Mouse (Mus musculus) left cerebral cortex, adult 2 months (tissue): ENCODE results near the gene Kif5a. TPM values are rescaled to one million over a fixed set of nuclear protein-coding genes. Genes with fewer than 3 reads are reported as not detected.

Experiments
- DNase-seq, 2 experiments: peaks; one replicate each; pipeline ENCODE4 v3.0.0; 2021 to 2022; ENCODE audit warnings: low spot score in 2 of 2, mixed read lengths in 1 of 2; ENCODE audit errors: extremely low spot score in 1 of 2
- H3K27ac ChIP-seq: fragments of 200-600 bp; 2 replicates; pipeline ENCODE4 v1.8.1; 2022
- H3K4me3 ChIP-seq: fragments of 200-600 bp; 2 replicates; pipeline ENCODE4 v1.8.1; 2022
- CTCF ChIP-seq: fragments of 200-600 bp; IDR thresholded peaks from 2 replicates; pipeline ENCODE4 v1.8.1; 2022; ENCODE audit warnings: antibody characterized with exemption, mild to moderate bottlenecking, moderate library complexity
- intact Hi-C: fragments of 180-260 bp; cut with DNase I; formaldehyde crosslinking; loops from one replicate; pipeline ENCODE4 v1.15.1; 2025
- total RNA-seq, 2 experiments: library from RNA; stranded (reverse); gene quantifications; 2 replicates each; pipeline ENCODE4 v1.2.3; 2021

Kif5a gene
- total RNA-seq, 2 experiments from 2014 or later: 1,016 to 1,023 TPM

DNA sequence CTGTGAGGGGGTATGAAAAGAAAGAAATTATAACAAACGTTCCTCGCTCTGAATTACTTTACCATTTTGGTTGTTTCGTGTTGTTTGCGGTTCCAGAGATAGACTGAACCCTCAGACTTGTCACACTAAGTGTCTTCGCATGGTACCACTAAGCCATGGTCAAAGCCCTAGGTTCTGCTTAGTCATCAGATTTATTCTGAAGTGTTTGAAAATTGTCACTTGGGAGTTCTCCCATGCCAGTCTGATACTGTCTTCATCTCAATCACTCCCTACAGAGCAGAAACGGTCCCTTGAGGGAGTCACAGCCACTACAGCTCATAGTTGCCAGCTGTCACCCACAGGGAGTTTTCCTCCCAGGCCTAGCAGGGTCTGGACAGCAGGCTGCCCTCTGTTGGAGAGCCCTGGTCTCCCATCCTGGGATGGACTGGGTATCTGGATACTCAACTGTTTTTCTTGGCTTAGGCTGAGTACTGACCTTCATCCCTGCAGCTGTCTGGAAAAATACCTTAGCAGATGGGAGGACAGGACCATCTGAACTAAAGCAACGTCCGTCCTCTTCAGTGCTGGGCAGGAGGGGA lies 36.7 kb downstream of the Kif5a start:
- H3K27ac ChIP-seq: peak overlapping the region; percentile 33
- TF ChIP-seq CTCF: peak; percentile 46
- DNase-seq: no peak
- H3K4me3 ChIP-seq: no peak overlapping the region
- intact Hi-C loops: loop anchor here (1.0 to 2.0 kb wide), 3 partner anchors 16 to 104 kb away; partner anchors contain the start of gene Pip4k2c

DNA sequence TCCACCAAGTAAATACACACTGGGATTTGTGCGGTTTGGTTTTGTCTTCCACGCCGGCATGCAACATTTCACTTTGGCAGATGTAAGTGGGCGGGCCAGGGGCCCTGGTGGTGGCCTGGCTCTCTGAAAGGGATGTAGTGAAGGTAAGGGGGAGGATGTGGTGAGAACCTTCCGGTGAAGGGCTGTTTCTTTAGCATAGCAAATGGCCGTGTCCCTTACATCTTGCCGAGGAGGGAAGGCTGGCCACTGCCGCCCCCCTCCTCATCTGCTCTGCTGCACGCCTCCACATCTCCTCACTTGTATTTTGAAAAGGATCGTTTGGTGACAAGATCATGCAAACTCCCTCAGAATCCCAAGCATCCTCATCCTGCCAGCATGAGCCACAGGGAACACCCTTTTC lies 37.4 kb downstream of the Kif5a start:
- Histone ChIP-seq H3K27ac (peak overlapping the region; percentile 49; the same call in 1 of the 2 replicates), H3K4me3 (no peak overlapping the region)
- TF ChIP-seq CTCF: no peak; the same call in 1 of the 2 replicates
- intact Hi-C loops: loop anchor here (1.0 to 2.0 kb wide), 3 partner anchors 15 to 103 kb away; partner anchors contain the start of gene Pip4k2c
- peak in 1 of 2 experiments; percentile 59 for DNase-seq

DNA sequence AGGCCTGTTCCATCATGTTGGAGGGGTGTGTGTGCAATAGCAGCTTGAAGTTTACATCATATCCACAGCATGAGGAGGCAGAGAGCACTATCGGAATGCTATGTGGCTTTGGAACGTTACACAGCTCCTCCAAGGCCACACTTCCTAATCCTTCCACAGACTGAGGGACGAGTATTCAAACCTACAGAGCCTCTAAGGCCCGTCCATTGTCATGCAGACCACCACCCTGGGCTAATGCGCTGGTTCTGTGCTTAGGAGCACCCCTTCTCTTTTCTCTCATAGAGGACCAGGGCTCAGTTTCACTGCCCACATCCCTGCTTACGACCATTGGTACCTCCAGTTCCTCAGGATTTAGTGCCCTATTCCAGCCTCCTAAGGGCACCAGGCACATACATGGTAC lies 37.9 kb downstream of the Kif5a start:
- intact Hi-C loops: no loop called here
- Histone ChIP-seq H3K4me3 (no peak overlapping the region), H3K27ac (peak overlapping the region; percentile 49)
- no peak for TF ChIP-seq CTCF
- DNase-seq: no peak

DNA sequence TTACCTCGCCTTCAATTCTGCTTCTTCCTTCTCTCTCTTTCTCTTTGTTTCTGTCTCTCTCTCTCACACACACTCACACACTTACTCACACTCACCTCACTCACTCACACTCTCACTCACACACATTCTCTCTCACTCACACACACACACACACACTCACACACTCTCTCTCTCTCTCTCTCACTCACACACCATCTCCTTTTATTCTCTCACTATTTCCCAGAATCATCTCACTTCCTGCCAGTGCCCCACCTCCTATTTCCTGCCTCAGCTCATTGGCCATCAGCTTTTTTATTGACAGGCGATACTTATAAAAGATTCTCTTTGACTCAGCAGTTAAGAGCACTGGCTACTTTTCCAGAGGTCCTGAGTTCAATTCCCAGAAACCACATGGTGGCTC lies 44.8 kb downstream of the Kif5a start:
- H3K4me3 ChIP-seq: no peak overlapping the region
- no peak for TF ChIP-seq CTCF
- no peak for DNase-seq
- H3K27ac ChIP-seq: no peak overlapping the region
- intact Hi-C loops: no loop called here

DNA sequence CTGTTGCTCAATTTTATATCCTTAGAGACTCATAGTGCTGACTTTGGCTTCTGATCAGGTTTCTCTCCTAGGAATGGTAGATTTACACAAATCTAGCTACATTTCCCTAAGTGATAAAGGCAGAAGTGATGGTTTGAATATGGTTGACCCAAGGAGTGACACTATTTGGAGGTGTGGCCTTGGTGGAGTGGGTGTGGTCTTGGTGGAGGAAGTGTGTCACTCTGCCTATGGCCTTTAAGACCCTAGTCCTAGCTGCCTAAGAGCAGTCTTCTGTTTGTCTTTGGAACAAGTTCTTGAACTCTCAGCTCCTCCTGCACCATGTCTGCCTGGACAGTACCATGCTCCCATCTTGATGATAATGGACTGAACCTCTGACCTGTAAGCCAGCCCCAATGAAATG lies 46.0 kb downstream of the Kif5a start:
- DNase-seq: no peak
- TF ChIP-seq CTCF: no peak
- intact Hi-C loops: no loop called here
- peak overlapping the region; percentile 32; the same call in 1 of the 2 replicates for H3K27ac ChIP-seq
- H3K4me3 ChIP-seq: no peak overlapping the region

DNA sequence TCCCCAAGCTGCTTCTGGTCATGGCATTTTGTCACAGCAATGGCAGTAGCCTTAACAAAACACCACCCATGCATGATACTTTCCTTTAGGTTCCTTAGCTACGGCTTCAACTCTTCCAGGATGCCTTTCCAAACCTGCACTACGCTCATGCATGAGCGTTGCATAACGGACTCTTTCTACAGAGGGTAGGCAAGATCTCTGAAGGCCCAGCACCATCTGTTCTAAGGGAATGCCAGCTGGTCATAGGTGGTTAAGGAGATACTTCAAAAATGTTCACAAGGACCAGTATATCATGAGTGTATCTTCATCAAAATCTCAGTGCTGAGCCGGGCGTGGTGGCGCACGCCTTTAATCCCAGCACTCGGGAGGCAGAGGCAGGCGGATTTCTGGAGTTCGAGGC lies 46.7 kb downstream of the Kif5a start:
- peak in 1 of 2 experiments; percentile 57 for DNase-seq
- intact Hi-C loops: no loop called here
- Histone ChIP-seq H3K27ac (peak overlapping the region; percentile 64; the same call in 1 of the 2 replicates), H3K4me3 (no peak overlapping the region)
- no peak for TF ChIP-seq CTCF

DNA sequence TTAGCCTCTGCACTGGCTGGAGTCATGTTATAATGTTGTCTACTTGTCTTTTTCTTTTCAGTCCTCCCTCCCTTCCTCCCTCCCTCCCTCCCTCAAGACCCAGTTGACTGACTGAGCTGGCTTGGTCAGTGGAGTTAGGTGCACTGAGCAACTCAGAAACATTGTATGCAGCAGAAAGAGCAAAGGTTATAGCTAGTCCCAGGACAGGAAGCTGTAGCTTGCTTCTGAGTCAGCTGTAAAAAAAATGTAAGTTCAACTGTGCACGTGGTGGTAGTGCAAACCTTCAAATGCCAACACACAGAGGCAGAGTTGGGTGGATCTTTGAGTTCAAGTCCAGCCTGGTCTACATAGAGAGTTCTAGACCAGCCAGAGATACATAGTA lies 48.7 kb downstream of the Kif5a start:
- H3K27ac ChIP-seq: no peak overlapping the region
- intact Hi-C loops: no loop called here
- no peak for TF ChIP-seq CTCF
- no peak for DNase-seq
- no peak overlapping the region for H3K4me3 ChIP-seq

DNA sequence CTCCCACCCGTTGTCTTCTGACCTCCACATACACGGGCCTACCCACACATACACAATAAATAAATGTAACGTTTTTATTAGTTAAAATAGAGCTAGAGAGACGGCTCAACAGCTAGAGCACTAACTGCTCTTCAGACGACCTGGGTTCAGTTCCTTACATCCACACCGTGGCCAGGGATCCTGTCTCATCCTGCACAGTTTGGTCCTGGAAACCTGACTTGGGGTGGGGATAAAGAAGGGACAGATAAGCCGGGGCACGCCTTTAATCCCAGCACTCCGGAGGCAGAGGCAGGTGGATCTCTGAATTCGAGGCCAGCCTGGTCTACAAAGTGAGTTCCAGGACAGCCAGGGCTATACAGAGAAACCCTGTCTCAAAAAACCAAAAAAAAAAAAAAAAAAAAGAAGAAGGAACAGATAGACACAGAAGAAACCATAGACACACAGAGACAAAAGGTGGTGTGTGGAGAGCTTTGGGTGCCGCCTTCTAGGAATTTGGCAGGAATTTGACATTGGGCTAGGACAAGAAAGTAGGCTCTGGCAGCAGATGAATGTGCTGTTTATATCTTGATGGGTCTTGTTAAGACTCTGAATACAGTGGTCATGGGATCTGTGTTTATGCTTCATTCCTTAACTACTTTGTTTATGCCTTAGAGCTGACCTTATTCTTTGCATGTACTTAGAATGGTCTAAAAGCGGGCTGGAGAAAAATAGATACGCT lies 49.3 kb downstream of the Kif5a start:
- Histone ChIP-seq H3K27ac (no peak overlapping the region), H3K4me3 (no peak overlapping the region)
- intact Hi-C loops: no loop called here
- no peak for DNase-seq
- no peak for TF ChIP-seq CTCF

DNA sequence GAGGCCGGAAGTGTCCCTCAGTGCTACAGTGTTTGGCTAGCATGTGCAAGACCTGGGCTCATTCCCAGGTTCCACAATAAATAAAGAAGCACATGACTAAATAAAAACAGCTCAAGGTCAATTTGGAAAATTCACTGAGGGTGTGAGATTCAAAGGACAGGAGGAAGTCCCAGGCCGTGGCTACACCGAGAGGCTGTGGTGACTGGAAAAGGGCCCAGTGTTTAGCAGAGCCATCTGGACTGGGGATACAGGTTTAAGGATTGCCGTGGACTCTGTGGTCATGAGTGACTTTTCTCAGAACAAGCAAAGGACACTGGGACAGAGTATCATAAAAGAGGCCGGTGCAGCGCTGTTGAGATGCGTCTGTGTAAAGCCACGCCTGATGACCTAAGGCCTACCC lies 49.9 kb downstream of the Kif5a start:
- Histone ChIP-seq H3K4me3 (no peak overlapping the region), H3K27ac (no peak overlapping the region)
- no peak for TF ChIP-seq CTCF
- intact Hi-C loops: no loop called here
- DNase-seq: no peak

DNA sequence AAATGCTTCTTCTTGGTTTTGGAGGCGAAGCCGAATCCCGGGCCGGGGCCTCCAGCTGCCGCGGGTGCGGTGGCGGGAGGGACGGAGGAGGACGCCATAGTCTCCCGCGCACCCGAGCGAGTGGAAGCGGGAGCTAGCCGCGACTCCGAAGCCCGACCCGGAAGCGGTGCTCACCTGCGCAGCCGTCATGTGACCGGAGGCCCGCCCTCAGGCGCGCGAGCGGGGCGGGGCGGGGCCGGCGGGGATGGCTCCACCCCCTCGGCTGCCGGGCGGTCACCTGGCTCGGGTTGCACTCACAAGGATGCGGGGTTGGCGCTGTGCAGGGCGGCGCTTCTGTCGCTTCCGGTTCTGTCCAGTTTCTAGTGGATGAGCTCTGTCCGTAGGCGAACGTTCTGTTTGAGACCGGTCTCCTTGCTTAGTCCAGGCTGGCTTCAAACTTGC lies 51.7 kb downstream of the Kif5a start, which contains the start of gene Pip4k2c:
Gene Pip4k2c, minus strand, starts transcription at position 172 of the 441 bp plus-strand sequence.
- no peak for TF ChIP-seq CTCF
- peak within 1 kb of the TSS; percentile 78 for H3K4me3 ChIP-seq
- intact Hi-C loops: loop anchor here (2.0 kb wide), 2 partner anchors 15 to 77 kb away; partner anchors contain the start of gene Mbd6
- peak within 1 kb of the TSS; percentile 87 for H3K27ac ChIP-seq
- peak; percentile 92 to 94 for DNase-seq

DNA sequence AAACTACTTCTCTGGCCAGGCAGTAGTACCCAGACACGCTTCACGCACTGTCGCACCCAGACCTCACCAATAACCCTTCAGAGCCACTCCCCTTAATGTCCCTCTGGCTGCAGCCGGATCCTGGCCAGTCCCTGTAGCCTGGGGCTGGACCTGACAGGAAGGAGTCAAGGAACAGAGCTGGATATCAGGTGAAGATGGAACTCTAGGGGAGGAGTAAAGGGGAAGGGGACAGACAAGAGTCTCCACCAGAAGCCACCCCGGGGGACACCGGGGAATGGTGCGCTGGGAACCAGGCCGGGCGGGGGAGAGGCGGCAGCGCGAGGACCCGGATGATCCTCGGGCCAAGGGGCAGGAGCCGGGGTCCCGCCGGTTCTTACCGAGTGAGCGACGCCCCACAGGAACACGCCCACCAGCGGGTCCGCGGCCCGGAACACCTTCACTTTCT lies 52.2 kb downstream of the Kif5a start:
- TF ChIP-seq CTCF: no peak

DNA sequence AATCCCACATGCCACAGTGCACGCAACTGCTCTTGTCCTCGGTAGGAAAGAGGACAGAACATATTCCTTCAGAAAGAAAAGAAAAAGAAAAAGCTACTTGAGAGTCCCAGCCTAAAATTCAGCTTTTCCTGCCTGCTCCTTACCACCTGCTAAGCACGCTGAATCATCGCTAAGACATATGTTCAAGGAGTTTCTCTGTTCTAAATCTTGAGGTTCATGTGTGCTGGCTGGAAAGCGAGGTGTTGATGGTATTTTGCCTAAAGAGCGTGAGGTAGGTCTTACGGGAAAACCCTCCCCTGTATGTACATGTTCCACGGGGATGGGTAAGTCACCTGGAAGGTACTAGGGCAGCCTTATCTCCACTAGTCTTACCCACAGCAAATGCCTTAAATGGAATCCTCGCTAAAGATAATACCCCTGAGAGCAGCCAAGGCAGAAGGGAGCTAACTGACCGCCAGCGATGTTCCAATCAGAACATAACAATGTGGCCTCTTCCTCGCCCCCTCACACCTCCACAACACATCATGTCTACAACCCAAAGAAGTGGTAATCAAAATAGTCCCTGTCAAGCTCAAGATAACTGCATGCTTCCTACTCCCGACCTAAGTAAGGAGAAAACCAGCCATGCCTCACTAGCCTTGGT lies 53.1 kb downstream of the Kif5a start:
- intact Hi-C loops: loop anchor here (1.0 to 2.0 kb wide), 3 partner anchors 14 to 79 kb away; partner anchors contain the start of gene Mbd6

More for the DNA sequence above, 52.2 kb downstream of the Kif5a start:
- Histone ChIP-seq H3K27ac (peak overlapping the region; percentile 87), H3K4me3 (peak overlapping the region; percentile 78)
- DNase-seq: no peak
- intact Hi-C loops: loop anchor here (1.0 to 2.0 kb wide), 3 partner anchors 15 to 78 kb away; partner anchors contain the start of gene Mbd6

More for the DNA sequence above, 53.1 kb downstream of the Kif5a start:
- DNase-seq: no peak
- peak overlapping the region; percentile 78 for H3K4me3 ChIP-seq
- H3K27ac ChIP-seq: peak overlapping the region; percentile 87
- TF ChIP-seq CTCF: no peak
